Mouse (Mus musculus) midbrain, embryonic 11.5 days (tissue): Measurements from ENCODE around the gene Nfx1. TPM values are rescaled to one million over a fixed set of nuclear protein-coding genes. Genes with fewer than 3 reads are reported as not detected.
A peak's percentile ranks its signal among the peaks of the same experiment; 100 is the strongest.
"Not testable (repeated sequence)": the region's sequence is repeated elsewhere in the genome, so short reads cannot be mapped to it uniquely, and the experiment has no call there.

Experiments used
- ATAC-seq: fragments of 200-750 bp; cut with Nextera tagmentation; 2 replicates; pipeline ENCODE4 v1.8.0; 2017; ENCODE audit warnings: moderate TSS enrichment, moderate library complexity; ENCODE audit not compliant: low FRiP score
- DNase-seq: peaks from one replicate; pipeline ENCODE4 v3.0.0; 2015; ENCODE audit warnings: low spot score; ENCODE audit errors: missing footprints
- H3K27ac ChIP-seq: fragments of 300-500 bp; sonication (generic); 2 replicates; pipeline ENCODE4 v1.5.1; 2014; ENCODE audit warnings: low read depth, low read length
- H3K27me3 ChIP-seq: fragments of 300-500 bp; sonication (generic); 2 replicates; pipeline ENCODE4 v1.6.1; 2014; ENCODE audit warnings: mild to moderate bottlenecking, low read length, moderate library complexity, mixed read lengths; ENCODE audit not compliant: control insufficient read depth, insufficient read depth
- H3K36me3 ChIP-seq: fragments of 300-500 bp; sonication (generic); 2 replicates; pipeline ENCODE4 v1.6.1; 2014; ENCODE audit warnings: mild to moderate bottlenecking, low read length, moderate library complexity, mixed read lengths; ENCODE audit not compliant: control insufficient read depth, insufficient read depth
- H3K4me1 ChIP-seq: fragments of 300-500 bp; sonication (generic); 2 replicates; pipeline ENCODE4 v1.6.1; 2014; ENCODE audit warnings: low read length; ENCODE audit not compliant: control insufficient read depth, insufficient read depth
- H3K4me2 ChIP-seq: fragments of 300-500 bp; sonication (generic); 2 replicates; pipeline ENCODE4 v1.6.1; 2014; ENCODE audit warnings: mild to moderate bottlenecking, moderate library complexity
- H3K4me3 ChIP-seq: fragments of 300-500 bp; sonication (generic); 2 replicates; pipeline ENCODE4 v1.5.1; 2014; ENCODE audit warnings: low read depth, low read length
- H3K9ac ChIP-seq: fragments of 300-500 bp; sonication (generic); 2 replicates; pipeline ENCODE4 v1.6.1; 2014; ENCODE audit warnings: low read length
- H3K9me3 ChIP-seq: fragments of 300-500 bp; sonication (generic); 2 replicates; pipeline ENCODE4 v1.6.1; 2016; ENCODE audit warnings: low read length; ENCODE audit not compliant: control insufficient read depth
- WGBS: fragments of 180-500 bp; shearing (Covaris S2); extraction: QIAGEN DNeasy Blood & Tissue Kit; methylation state at CpG from one replicate; pipeline ENCODE4 v1.1.7; 2014; 5-methylcytosine and 5-hydroxymethylcytosine counted together
- polyA plus RNA-seq: library from polyadenylated mRNA; unstranded; fragments of >200 nt; fragmentation: Nextera tagmentation; extraction: Ambion mirVana; gene quantifications from 2 replicates; pipeline ENCODE4 v1.2.1, GENCODE M21; 2014

The Nfx1 gene
- polyA plus RNA-seq, result 89.5 and 94.0 TPM in 2 replicates

GRCm38 (mm10) chr4:40970842-40971701, at the start of gene Nfx1:
TSS of gene Nfx1 (plus strand) at chr4:40970906.
- no peaks in the 10 kb centered on the region for H3K36me3 ChIP-seq
- under 1% methylated on average over 63 of the region's 85 CpGs for WGBS
- no peaks in the 10 kb centered on the region for H3K27me3 ChIP-seq

GRCm38 (mm10) chr4:40921288-40921687, 49.4 kb upstream of the Nfx1 start:
- no peaks in the 10 kb centered on the region for H3K4me1 ChIP-seq
- DNase-seq (no peak), ATAC-seq (no peak)
- no peak overlapping the region for H3K4me2 ChIP-seq
- no peak overlapping the region for H3K9ac ChIP-seq
- no peaks in the 10 kb centered on the region for H3K27me3 ChIP-seq
- H3K4me3 ChIP-seq, result no peak overlapping the region
- H3K36me3 ChIP-seq, result no peaks in the 10 kb centered on the region
- no peaks in the 10 kb centered on the region for H3K9me3 ChIP-seq
- 57% methylated on average over 3 of the region's 3 CpGs for WGBS
- H3K27ac ChIP-seq, result no peak overlapping the region

More at GRCm38 (mm10) chr4:40970842-40971701, at the start of gene Nfx1:
- Histone ChIP-seq H3K27ac (peak within 1 kb of the TSS; percentile 71), H3K9ac (peak within 1 kb of the TSS; percentile 85), H3K4me1 (peaks cover 5% of the 10 kb centered on the region), H3K9me3 (no peaks in the 10 kb centered on the region), H3K4me3 (peak within 1 kb of the TSS; percentile 93), H3K4me2 (peak within 1 kb of the TSS; percentile 83)
- DNase-seq, result peak; percentile 99
- ATAC-seq, result peak; percentile 97

GRCm38 (mm10) chr4:40923087-40923651, 47.5 kb upstream of the Nfx1 start:
- no peaks in the 10 kb centered on the region for H3K27me3 ChIP-seq
- H3K4me1 ChIP-seq, result no peaks in the 10 kb centered on the region
- H3K9ac ChIP-seq, result no peak overlapping the region
- WGBS, result 77% methylated on average over 6 of the region's 6 CpGs
- ATAC-seq, result no peak
- H3K4me3 ChIP-seq, result no peak overlapping the region
- H3K36me3 ChIP-seq, result no peaks in the 10 kb centered on the region
- H3K9me3 ChIP-seq, result no peaks in the 10 kb centered on the region
- H3K27ac ChIP-seq, result no peak overlapping the region
- no peak overlapping the region for H3K4me2 ChIP-seq
- DNase-seq, result peak; percentile 35

- H3K9me3 ChIP-seq, result no peaks in the 10 kb centered on the region
- H3K4me2 ChIP-seq, result no peak overlapping the region
- ATAC-seq (no peak), DNase-seq (peak; percentile 60)
- no peaks in the 10 kb centered on the region for H3K27me3 ChIP-seq
- H3K9ac ChIP-seq, result no peak overlapping the region
- H3K4me1 ChIP-seq, result no peaks in the 10 kb centered on the region
- 23% methylated on average over 3 of the region's 3 CpGs for WGBS
- no peak overlapping the region for H3K4me3 ChIP-seq
- no peak overlapping the region for H3K27ac ChIP-seq
- no peaks in the 10 kb centered on the region for H3K36me3 ChIP-seq
Observed at GRCm38 (mm10) chr4:40925568-40925967, 45.1 kb upstream of the Nfx1 start.

- peak; percentile 35 for DNase-seq
- no peak for ATAC-seq
- no peaks in the 10 kb centered on the region for H3K9me3 ChIP-seq
- H3K27ac ChIP-seq, result no peak overlapping the region
- no peak overlapping the region for H3K9ac ChIP-seq
- H3K36me3 ChIP-seq, result peaks cover 4% of the 10 kb centered on the region
- no peak overlapping the region for H3K4me2 ChIP-seq
- H3K27me3 ChIP-seq, result no peaks in the 10 kb centered on the region
- no peak overlapping the region for H3K4me3 ChIP-seq
- no peaks in the 10 kb centered on the region for H3K4me1 ChIP-seq
- 84% methylated on average over 7 of the region's 7 CpGs for WGBS
Observed at GRCm38 (mm10) chr4:40929046-40929445, 41.7 kb upstream of the Nfx1 start.

- Histone ChIP-seq H3K4me1 (no peaks in the 10 kb centered on the region), H3K4me2 (no peak overlapping the region), H3K27me3 (no peaks in the 10 kb centered on the region), H3K4me3 (no peak overlapping the region), H3K36me3 (peaks cover 27% of the 10 kb centered on the region), H3K9me3 (no peaks in the 10 kb centered on the region), H3K9ac (no peak overlapping the region), H3K27ac (no peak overlapping the region)
- WGBS, result 87% methylated on average over 5 of the region's 5 CpGs
- DNase-seq (peak; percentile 71), ATAC-seq (no peak)
Observed at GRCm38 (mm10) chr4:40933694-40934093, 37.0 kb upstream of the Nfx1 start.

GRCm38 (mm10) chr4:40934369-40934768, 36.3 kb upstream of the Nfx1 start:
- H3K4me3 ChIP-seq, ATAC-seq, H3K9ac ChIP-seq, H3K9me3 ChIP-seq, H3K4me1 ChIP-seq, H3K27me3 ChIP-seq, DNase-seq, H3K4me2 ChIP-seq, H3K27ac ChIP-seq: not testable (repeated sequence)
- H3K36me3 ChIP-seq, result peaks cover 32% of the 10 kb centered on the region
- WGBS, result 96% methylated on average over 3 of the region's 3 CpGs

GRCm38 (mm10) chr4:40936175-40936839, 34.4 kb upstream of the Nfx1 start:
- ATAC-seq (no peak), DNase-seq (peak; percentile 82)
- Histone ChIP-seq H3K4me3 (no peak overlapping the region), H3K9me3 (no peaks in the 10 kb centered on the region; the same call in 1 of the 2 replicates), H3K27ac (no peak overlapping the region), H3K36me3 (peaks cover 42% of the 10 kb centered on the region), H3K4me2 (no peak overlapping the region), H3K27me3 (no peaks in the 10 kb centered on the region), H3K9ac (no peak overlapping the region), H3K4me1 (no peaks in the 10 kb centered on the region)
- WGBS, result 91% methylated on average over 9 of the region's 9 CpGs

GRCm38 (mm10) chr4:40938793-40939192, 31.9 kb upstream of the Nfx1 start:
- peaks cover 54% of the 10 kb centered on the region for H3K36me3 ChIP-seq
- no peak for DNase-seq
- 95% methylated on average over 5 of the region's 5 CpGs for WGBS

More at GRCm38 (mm10) chr4:40938793-40939192, 31.9 kb upstream of the Nfx1 start:
- no peak for ATAC-seq
- Histone ChIP-seq H3K4me1 (no peaks in the 10 kb centered on the region), H3K4me2 (no peak overlapping the region), H3K9ac (no peak overlapping the region), H3K9me3 (no peaks in the 10 kb centered on the region; the same call in 1 of the 2 replicates), H3K4me3 (no peak overlapping the region), H3K27me3 (no peaks in the 10 kb centered on the region), H3K27ac (no peak overlapping the region)
